Mouse (Mus musculus): ENCODE measurements around the gene Akap13. TPM values are rescaled to one million over a fixed set of nuclear protein-coding genes. Genes with fewer than 3 reads are reported as not detected.

Gene Akap13
- polyA plus RNA-seq, 1 experiment from 2014 or later: 39.9 TPM

GRCm38 (mm10) chr7:75558225-75558624 is 102.9 kb downstream of the Akap13 start:
- Histone ChIP-seq H3K4me2 (ENCODE audit: low read depth, low read length) (no peak overlapping the region), H3K9ac (ENCODE audit: low read length) (no peak overlapping the region), H3K27ac (ENCODE audit: low read length) (peak overlapping the region; percentile 68), H3K27me3 (ENCODE audit: control insufficient read depth, insufficient read depth, low read length) (no peaks in the 10 kb centered on the region), H3K9me3 (replicated peaks; ENCODE audit: control insufficient read depth, low read length) (no peaks in the 10 kb centered on the region), H3K4me3 (replicated peaks; ENCODE audit: low read length) (no peak overlapping the region), H3K36me3 (ENCODE audit: control insufficient read depth, insufficient read depth, low read length) (no peaks in the 10 kb centered on the region), H3K4me1 (ENCODE audit: control insufficient read depth, insufficient read depth, low read length) (peaks cover 40% of the 10 kb centered on the region)
- ATAC-seq (ENCODE audit: insufficient read depth, low FRiP score): peak; percentile 34; the same call in 1 of the 2 replicates
- 38% methylated on average over 1 of the region's 1 CpGs for WGBS

- peak; percentile 48; the same call in 1 of the 2 replicates for ATAC-seq (ENCODE audit: insufficient read depth, low FRiP score)
- no peak overlapping the region for H3K4me2 ChIP-seq (ENCODE audit: low read depth, low read length)
- peaks cover 36% of the 10 kb centered on the region for H3K4me1 ChIP-seq (ENCODE audit: control insufficient read depth, insufficient read depth, low read length)
These were observed 103.8 kb downstream of the Akap13 start for GRCm38 (mm10) chr7:75559119-75559518.

GRCm38 (mm10) chr7:75559915-75560314 is 104.6 kb downstream of the Akap13 start:
- H3K4me1 ChIP-seq (ENCODE audit: control insufficient read depth, insufficient read depth, low read length): peaks cover 34% of the 10 kb centered on the region
- H3K27ac ChIP-seq (ENCODE audit: low read length): 0 out of 2 replicates have a peak overlapping the region, but pooled peaks have one; percentile 9
- no peak overlapping the region for H3K4me3 ChIP-seq (replicated peaks; ENCODE audit: low read length)
- H3K27me3 ChIP-seq (ENCODE audit: control insufficient read depth, insufficient read depth, low read length): no peaks in the 10 kb centered on the region
- H3K36me3 ChIP-seq (ENCODE audit: control insufficient read depth, insufficient read depth, low read length): no peaks in the 10 kb centered on the region
- ATAC-seq (ENCODE audit: insufficient read depth, low FRiP score): no peak
- H3K9ac ChIP-seq (ENCODE audit: low read length): no peak overlapping the region
- 87% methylated on average over 4 of the region's 4 CpGs for WGBS
- H3K9me3 ChIP-seq (replicated peaks; ENCODE audit: control insufficient read depth, low read length): no peaks in the 10 kb centered on the region
- no peak overlapping the region for H3K4me2 ChIP-seq (ENCODE audit: low read depth, low read length)

More at GRCm38 (mm10) chr7:75559119-75559518, 103.8 kb downstream of the Akap13 start:
- Histone ChIP-seq H3K36me3 (ENCODE audit: control insufficient read depth, insufficient read depth, low read length) (no peaks in the 10 kb centered on the region), H3K4me3 (replicated peaks; ENCODE audit: low read length) (no peak overlapping the region), H3K9me3 (replicated peaks; ENCODE audit: control insufficient read depth, low read length) (no peaks in the 10 kb centered on the region), H3K9ac (ENCODE audit: low read length) (no peak overlapping the region), H3K27me3 (ENCODE audit: control insufficient read depth, insufficient read depth, low read length) (no peaks in the 10 kb centered on the region), H3K27ac (ENCODE audit: low read length) (peak overlapping the region; percentile 68; the same call in 1 of the 2 replicates)
- 23% methylated on average over 4 of the region's 4 CpGs for WGBS

GRCm38 (mm10) chr7:75560566-75560965 is 105.2 kb downstream of the Akap13 start:
- Histone ChIP-seq H3K4me2 (ENCODE audit: low read depth, low read length) (no peak overlapping the region), H3K9me3 (replicated peaks; ENCODE audit: control insufficient read depth, low read length) (no peaks in the 10 kb centered on the region), H3K4me1 (ENCODE audit: control insufficient read depth, insufficient read depth, low read length) (peaks cover 28% of the 10 kb centered on the region), H3K36me3 (ENCODE audit: control insufficient read depth, insufficient read depth, low read length) (no peaks in the 10 kb centered on the region), H3K4me3 (replicated peaks; ENCODE audit: low read length) (no peak overlapping the region), H3K9ac (ENCODE audit: low read length) (no peak overlapping the region), H3K27me3 (ENCODE audit: control insufficient read depth, insufficient read depth, low read length) (no peaks in the 10 kb centered on the region), H3K27ac (ENCODE audit: low read length) (no peak overlapping the region)
- 82% methylated on average over 2 of the region's 2 CpGs for WGBS
- no peak for ATAC-seq (ENCODE audit: insufficient read depth, low FRiP score)

- H3K9me3 ChIP-seq (replicated peaks; ENCODE audit: control insufficient read depth, low read length): no peaks in the 10 kb centered on the region
- ATAC-seq (ENCODE audit: insufficient read depth, low FRiP score): no peak
- H3K4me1 ChIP-seq (ENCODE audit: control insufficient read depth, insufficient read depth, low read length): peaks cover 23% of the 10 kb centered on the region
- H3K9ac ChIP-seq (ENCODE audit: low read length): no peak overlapping the region
- WGBS: 90% methylated on average over 1 of the region's 1 CpGs
- H3K4me2 ChIP-seq (ENCODE audit: low read depth, low read length): no peak overlapping the region
- H3K4me3 ChIP-seq (replicated peaks; ENCODE audit: low read length): no peak overlapping the region
- no peaks in the 10 kb centered on the region for H3K36me3 ChIP-seq (ENCODE audit: control insufficient read depth, insufficient read depth, low read length)
- H3K27me3 ChIP-seq (ENCODE audit: control insufficient read depth, insufficient read depth, low read length): no peaks in the 10 kb centered on the region
- H3K27ac ChIP-seq (ENCODE audit: low read length): no peak overlapping the region
These were observed 105.8 kb downstream of the Akap13 start for GRCm38 (mm10) chr7:75561134-75561533.

- WGBS: 86% methylated on average over 4 of the region's 4 CpGs
- no peaks in the 10 kb centered on the region for H3K36me3 ChIP-seq (ENCODE audit: control insufficient read depth, insufficient read depth, low read length)
- H3K4me3 ChIP-seq (replicated peaks; ENCODE audit: low read length): no peak overlapping the region
- H3K4me1 ChIP-seq (ENCODE audit: control insufficient read depth, insufficient read depth, low read length): no peaks in the 10 kb centered on the region
- no peak for ATAC-seq (ENCODE audit: insufficient read depth, low FRiP score)
- no peaks in the 10 kb centered on the region for H3K9me3 ChIP-seq (replicated peaks; ENCODE audit: control insufficient read depth, low read length)
- no peak overlapping the region for H3K4me2 ChIP-seq (ENCODE audit: low read depth, low read length)
- H3K9ac ChIP-seq (ENCODE audit: low read length): no peak overlapping the region
- H3K27me3 ChIP-seq (ENCODE audit: control insufficient read depth, insufficient read depth, low read length): no peaks in the 10 kb centered on the region
- H3K27ac ChIP-seq (ENCODE audit: low read length): no peak overlapping the region
These were observed 112.9 kb downstream of the Akap13 start for GRCm38 (mm10) chr7:75568276-75568675.

- no peak for ATAC-seq (ENCODE audit: insufficient read depth, low FRiP score)
These were observed 113.5 kb downstream of the Akap13 start for GRCm38 (mm10) chr7:75568883-75569282.

GRCm38 (mm10) chr7:75570218-75570617 is 114.9 kb downstream of the Akap13 start:
- Histone ChIP-seq H3K27me3 (ENCODE audit: control insufficient read depth, insufficient read depth, low read length) (no peaks in the 10 kb centered on the region), H3K9ac (ENCODE audit: low read length) (no peak overlapping the region), H3K4me1 (ENCODE audit: control insufficient read depth, insufficient read depth, low read length) (peaks cover 8% of the 10 kb centered on the region), H3K27ac (ENCODE audit: low read length) (no peak overlapping the region), H3K4me2 (ENCODE audit: low read depth, low read length) (no peak overlapping the region), H3K9me3 (replicated peaks; ENCODE audit: control insufficient read depth, low read length) (no peaks in the 10 kb centered on the region), H3K36me3 (ENCODE audit: control insufficient read depth, insufficient read depth, low read length) (no peaks in the 10 kb centered on the region), H3K4me3 (replicated peaks; ENCODE audit: low read length) (no peak overlapping the region)
- WGBS: 93% methylated on average over 3 of the region's 3 CpGs
- ATAC-seq (ENCODE audit: insufficient read depth, low FRiP score): no peak

More at GRCm38 (mm10) chr7:75568883-75569282, 113.5 kb downstream of the Akap13 start:
- no peaks in the 10 kb centered on the region for H3K27me3 ChIP-seq (ENCODE audit: control insufficient read depth, insufficient read depth, low read length)
- no peak overlapping the region for H3K9ac ChIP-seq (ENCODE audit: low read length)
- no peaks in the 10 kb centered on the region for H3K9me3 ChIP-seq (replicated peaks; ENCODE audit: control insufficient read depth, low read length)
- no peak overlapping the region for H3K4me2 ChIP-seq (ENCODE audit: low read depth, low read length)
- no peaks in the 10 kb centered on the region for H3K36me3 ChIP-seq (ENCODE audit: control insufficient read depth, insufficient read depth, low read length)
- no peaks in the 10 kb centered on the region for H3K4me1 ChIP-seq (ENCODE audit: control insufficient read depth, insufficient read depth, low read length)
- H3K4me3 ChIP-seq (replicated peaks; ENCODE audit: low read length): no peak overlapping the region
- H3K27ac ChIP-seq (ENCODE audit: low read length): no peak overlapping the region

GRCm38 (mm10) chr7:75571078-75571477 is 115.7 kb downstream of the Akap13 start:
- H3K9ac ChIP-seq (ENCODE audit: low read length): no peak overlapping the region
- no peak overlapping the region for H3K4me2 ChIP-seq (ENCODE audit: low read depth, low read length)
- peaks cover 15% of the 10 kb centered on the region for H3K4me1 ChIP-seq (ENCODE audit: control insufficient read depth, insufficient read depth, low read length)
- no peaks in the 10 kb centered on the region for H3K36me3 ChIP-seq (ENCODE audit: control insufficient read depth, insufficient read depth, low read length)
- ATAC-seq (ENCODE audit: insufficient read depth, low FRiP score): no peak
- 71% methylated on average over 2 of the region's 2 CpGs for WGBS
- H3K27me3 ChIP-seq (ENCODE audit: control insufficient read depth, insufficient read depth, low read length): no peaks in the 10 kb centered on the region
- no peaks in the 10 kb centered on the region for H3K9me3 ChIP-seq (replicated peaks; ENCODE audit: control insufficient read depth, low read length)
- H3K4me3 ChIP-seq (replicated peaks; ENCODE audit: low read length): no peak overlapping the region
- no peak overlapping the region for H3K27ac ChIP-seq (ENCODE audit: low read length)
